Mouse (Mus musculus) G1E-ER4 (cell line): ENCODE measurements around the gene Fbxo47. TPM values are rescaled to one million over a fixed set of nuclear protein-coding genes. Genes with fewer than 3 reads are reported as not detected.

Source experiments
- GATA1 ChIP-seq: IDR thresholded peaks from one replicate; pipeline ENCODE4 v1.8.0; 2012; ENCODE audit warnings: low read length, inconsistent platforms
- polyA plus RNA-seq: library from polyadenylated mRNA; stranded (reverse); fragments of >175 nt; gene quantifications from 2 replicates; pipeline ENCODE4 v1.2.3, GENCODE M21; 2012

The Fbxo47 gene
- polyA plus RNA-seq, 1 experiment: not detected

- TF ChIP-seq GATA1: no peak
These were observed 42.8 kb downstream of the Fbxo47 start for GRCm38 (mm10) chr11:97840991-97841661.

DNA sequence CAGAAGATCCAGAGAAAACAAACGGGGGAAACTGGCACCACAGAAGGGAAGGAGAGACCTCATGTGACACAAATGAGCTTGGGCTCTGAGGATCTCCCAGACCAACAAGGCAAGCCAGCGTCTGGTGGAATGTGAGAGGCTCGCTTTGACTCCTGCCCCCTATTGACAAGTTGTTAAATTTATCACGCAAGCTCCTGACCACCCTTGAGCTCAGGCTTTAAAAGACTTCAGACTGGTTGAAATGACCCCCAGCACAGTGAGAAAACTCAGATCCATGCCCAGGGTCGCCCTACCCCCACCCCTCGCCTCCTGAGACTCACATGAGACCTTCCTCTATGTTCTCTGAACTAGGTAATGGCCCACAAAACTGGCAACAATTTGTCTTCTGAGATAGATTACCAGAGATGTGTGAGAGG, 43.4 kb downstream of the Fbxo47 start, which contains the start of gene B230217C12Rik:
Gene B230217C12Rik (plus strand): TSS at position 242 of the 416 bp plus-strand sequence.
- TF ChIP-seq GATA1: no peak

DNA sequence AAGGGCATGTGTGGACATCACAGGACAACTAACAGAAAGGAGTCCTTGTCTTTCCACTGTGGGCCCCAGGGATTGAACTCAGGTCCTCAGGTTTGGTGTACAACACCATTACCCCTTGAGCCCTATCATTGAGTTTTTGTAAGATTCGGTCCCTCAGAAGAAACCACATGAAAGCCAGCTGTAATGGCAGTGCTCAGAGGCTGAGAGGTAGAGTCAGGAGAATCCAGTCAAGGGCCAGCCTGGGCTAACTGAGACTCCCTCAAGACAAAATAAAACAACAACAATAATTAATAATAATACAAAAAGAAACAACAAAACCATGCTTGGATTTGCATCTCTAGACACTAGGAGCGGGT, 43.8 kb downstream of the Fbxo47 start:
- no peak for TF ChIP-seq GATA1

DNA sequence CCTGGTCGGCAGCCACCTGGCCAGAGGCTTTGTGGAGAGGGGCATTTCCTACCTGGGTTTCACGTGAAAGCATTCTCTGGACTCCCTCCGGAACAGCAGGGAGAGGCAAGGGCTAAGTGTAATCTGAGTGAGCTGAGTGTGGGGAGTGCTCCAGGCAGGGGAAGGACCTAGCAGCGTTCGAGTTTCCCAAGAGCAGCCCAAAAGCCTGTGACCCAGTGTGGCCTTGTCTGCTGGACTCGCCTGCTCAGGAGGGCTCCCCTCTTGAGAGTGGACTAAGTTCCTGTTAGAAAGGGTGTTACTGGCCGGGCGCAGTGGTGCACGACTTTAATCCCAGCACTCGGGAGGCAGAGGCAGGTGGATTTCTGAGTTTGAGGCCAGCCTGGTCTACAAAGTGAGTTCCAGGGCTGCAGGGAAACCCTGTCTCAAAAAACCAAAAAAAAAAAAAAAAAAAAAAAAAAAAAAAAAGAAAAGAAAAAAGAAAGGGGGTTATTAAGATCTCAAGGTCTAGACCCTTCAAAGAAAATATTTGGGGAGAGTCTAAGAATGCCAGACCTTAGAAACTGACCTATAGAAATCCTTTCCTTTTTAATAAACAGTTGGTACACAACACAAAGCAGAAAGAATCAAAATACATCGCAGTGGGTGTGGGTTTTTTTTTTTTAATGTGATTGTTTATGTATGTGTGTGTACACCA, 44.4 kb downstream of the Fbxo47 start:
- TF ChIP-seq GATA1: no peak

- no peak for TF ChIP-seq GATA1
These were observed 45.0 kb downstream of the Fbxo47 start for GRCm38 (mm10) chr11:97838779-97839440.

- no peak for TF ChIP-seq GATA1
These were observed 46.3 kb downstream of the Fbxo47 start for GRCm38 (mm10) chr11:97837641-97838149.

DNA sequence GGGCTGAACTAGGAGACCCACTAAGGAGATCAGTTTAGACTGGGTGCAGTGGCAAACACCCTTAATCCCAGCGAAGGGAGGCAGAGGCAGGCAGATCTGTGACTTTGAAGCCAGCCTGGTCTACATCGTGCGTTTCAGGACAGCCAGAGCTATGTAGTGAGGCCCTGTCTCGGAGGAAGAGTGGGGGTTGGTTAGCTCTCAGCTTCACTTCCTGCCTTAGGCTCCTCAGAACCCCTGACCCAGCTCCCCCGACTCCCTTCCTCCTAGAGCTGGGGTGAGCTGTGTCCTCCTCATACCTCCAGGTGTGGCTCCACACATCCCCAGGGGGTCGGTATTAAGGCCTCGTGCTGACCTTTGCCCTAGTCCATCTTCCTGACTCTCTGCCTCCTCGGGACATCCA, 47.4 kb downstream of the Fbxo47 start:
- no peak for TF ChIP-seq GATA1

GRCm38 (mm10) chr11:97833352-97833751, 50.6 kb downstream of the Fbxo47 start:
- no peak for TF ChIP-seq GATA1

DNA sequence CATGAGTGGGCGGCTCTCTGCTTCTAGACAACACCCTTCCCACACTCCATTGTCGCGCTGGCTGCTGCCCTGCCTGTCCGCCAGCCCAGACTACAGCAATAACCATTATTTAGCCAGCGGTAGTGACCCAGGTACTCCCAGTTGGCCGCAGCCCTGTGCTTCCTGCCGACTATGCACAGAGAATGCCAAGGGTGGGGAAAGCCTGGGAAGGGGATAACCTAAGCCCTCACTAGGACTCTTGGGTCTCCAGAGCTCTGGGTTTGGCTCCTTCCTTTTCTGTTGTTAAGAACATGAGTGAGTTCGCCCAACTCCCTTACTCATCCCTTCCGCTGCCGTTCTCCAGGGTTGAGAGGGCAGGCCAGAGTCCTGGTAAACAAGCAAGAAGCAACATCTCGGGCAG, 52.0 kb downstream of the Fbxo47 start:
- TF ChIP-seq GATA1: no peak

- no peak for TF ChIP-seq GATA1
These were observed 53.5 kb downstream of the Fbxo47 start for GRCm38 (mm10) chr11:97830501-97830900.

GRCm38 (mm10) chr11:97829913-97830476, 54.0 kb downstream of the Fbxo47 start:
- no peak for TF ChIP-seq GATA1

DNA sequence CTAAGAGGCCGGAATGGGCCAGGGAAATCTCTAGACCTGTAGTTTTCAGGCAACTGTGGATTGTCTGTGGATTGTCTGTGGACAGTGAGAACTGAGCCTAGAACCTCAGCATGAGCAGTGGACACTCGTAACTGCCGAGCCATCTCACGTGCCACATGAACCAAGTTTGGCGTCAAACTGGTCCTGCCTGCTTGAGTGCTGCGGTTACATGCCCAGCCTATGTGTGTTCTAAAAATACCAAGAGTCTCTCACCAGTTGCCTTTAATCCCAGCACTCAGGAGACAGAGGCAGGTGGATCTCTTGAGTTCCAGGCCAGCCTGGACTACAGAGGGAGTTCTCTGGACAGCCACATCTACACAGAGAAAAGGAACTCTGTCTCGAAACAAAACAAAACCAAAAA, 54.6 kb downstream of the Fbxo47 start:
- TF ChIP-seq GATA1: no peak

DNA sequence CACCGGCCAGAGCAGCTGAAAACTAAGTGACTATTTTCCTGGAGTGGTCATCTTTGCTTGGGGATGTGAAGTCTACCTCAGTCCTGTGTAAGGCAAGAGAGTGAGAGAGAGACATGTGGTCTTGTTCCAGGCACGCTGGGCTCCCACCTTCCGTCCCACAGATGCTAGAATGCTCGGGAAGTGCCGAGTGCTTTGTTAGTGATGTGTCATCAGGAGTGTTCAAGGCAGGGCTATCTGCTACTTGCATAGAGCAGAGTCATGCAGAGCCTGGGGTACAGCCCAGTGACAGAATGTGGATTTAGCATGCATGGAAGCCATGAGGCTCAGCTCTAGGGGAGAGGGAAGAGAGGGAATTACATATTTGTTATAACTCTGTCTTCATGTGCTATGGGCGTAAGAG, 56.3 kb downstream of the Fbxo47 start:
- TF ChIP-seq GATA1: no peak

DNA sequence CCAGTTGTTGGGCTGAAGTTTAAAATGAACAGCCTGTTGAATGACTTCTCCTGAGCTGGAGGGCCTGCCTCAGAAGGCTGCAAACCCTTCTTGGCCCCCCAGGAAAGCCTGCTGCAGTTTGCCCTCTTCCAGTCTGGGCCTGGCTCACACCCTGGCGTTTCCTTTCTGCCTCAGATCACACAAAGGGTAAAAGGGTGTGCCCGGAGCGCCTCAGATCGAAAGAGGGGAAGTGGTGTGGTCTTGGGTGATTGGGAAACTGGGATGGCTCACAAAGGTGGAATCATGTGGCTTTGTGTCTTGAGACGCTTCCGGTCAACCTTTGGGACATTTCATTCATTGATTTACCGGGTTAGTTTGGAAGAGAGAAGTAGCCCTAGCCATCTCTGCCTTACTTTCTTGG, 57.5 kb downstream of the Fbxo47 start:
- no peak for TF ChIP-seq GATA1

GRCm38 (mm10) chr11:97825971-97826370, 58.0 kb downstream of the Fbxo47 start:
- no peak for TF ChIP-seq GATA1

GRCm38 (mm10) chr11:97825295-97825694, 58.7 kb downstream of the Fbxo47 start:
- TF ChIP-seq GATA1: no peak
